Mouse (Mus musculus): ENCODE results near the gene Prdm15. TPM values are rescaled to one million over a fixed set of nuclear protein-coding genes. Genes with fewer than 3 reads are reported as not detected.
A peak's percentile ranks its signal among the peaks of the same experiment; 100 is the strongest.

The Prdm15 gene
- polyA plus RNA-seq, 1 experiment from 2014 or later, result 2.8 TPM

GRCm38 (mm10) chr16:97877502-97877901 is 25.9 kb upstream of the Prdm15 start:
- no peak overlapping the region for H3K27ac ChIP-seq (ENCODE audit: low read length)
- H3K4me3 ChIP-seq (ENCODE audit: low read depth, low read length), result no peak overlapping the region
- no peak overlapping the region for H3K9ac ChIP-seq (replicated peaks; ENCODE audit: low read depth)
- H3K27me3 ChIP-seq (replicated peaks; ENCODE audit: insufficient read depth, low read length), result no peaks in the 10 kb centered on the region
- DNase-seq (ENCODE audit: low spot score) (no peak), ATAC-seq (no peak)
- TF ChIP-seq CTCF (IDR thresholded peaks at IDR 0.05) (no peak), EP300 (IDR thresholded peaks at IDR 0.05) (no peak)
- 90% methylated on average over 3 of the region's 3 CpGs for WGBS
- H3K36me3 ChIP-seq (ENCODE audit: insufficient read depth, low read length), result peaks cover 10% of the 10 kb centered on the region
- no peaks in the 10 kb centered on the region for H3K9me3 ChIP-seq (ENCODE audit: low read length)
- H3K4me1 ChIP-seq (ENCODE audit: insufficient read depth, low read depth, low read length), result no peaks in the 10 kb centered on the region
- H3K4me2 ChIP-seq (replicated peaks; ENCODE audit: low read depth, low read length), result no peak overlapping the region

GRCm38 (mm10) chr16:97875101-97875500 is 23.5 kb upstream of the Prdm15 start:
- H3K4me3 ChIP-seq (ENCODE audit: low read depth, low read length), result no peak overlapping the region
- no peak overlapping the region for H3K4me2 ChIP-seq (replicated peaks; ENCODE audit: low read depth, low read length)
- TF ChIP-seq CTCF (IDR thresholded peaks at IDR 0.05), result no peak
- TF ChIP-seq EP300 (IDR thresholded peaks at IDR 0.05), result no peak
- 95% methylated on average over 4 of the region's 4 CpGs for WGBS
- no peaks in the 10 kb centered on the region for H3K4me1 ChIP-seq (ENCODE audit: insufficient read depth, low read depth, low read length)
- no peak overlapping the region for H3K9ac ChIP-seq (replicated peaks; ENCODE audit: low read depth)
- no peaks in the 10 kb centered on the region for H3K9me3 ChIP-seq (ENCODE audit: low read length)
- H3K36me3 ChIP-seq (ENCODE audit: insufficient read depth, low read length), result peaks cover 14% of the 10 kb centered on the region
- no peaks in the 10 kb centered on the region for H3K27me3 ChIP-seq (replicated peaks; ENCODE audit: insufficient read depth, low read length)
- DNase-seq (ENCODE audit: low spot score), result no peak
- no peak for ATAC-seq
- no peak overlapping the region for H3K27ac ChIP-seq (ENCODE audit: low read length)

DNA sequence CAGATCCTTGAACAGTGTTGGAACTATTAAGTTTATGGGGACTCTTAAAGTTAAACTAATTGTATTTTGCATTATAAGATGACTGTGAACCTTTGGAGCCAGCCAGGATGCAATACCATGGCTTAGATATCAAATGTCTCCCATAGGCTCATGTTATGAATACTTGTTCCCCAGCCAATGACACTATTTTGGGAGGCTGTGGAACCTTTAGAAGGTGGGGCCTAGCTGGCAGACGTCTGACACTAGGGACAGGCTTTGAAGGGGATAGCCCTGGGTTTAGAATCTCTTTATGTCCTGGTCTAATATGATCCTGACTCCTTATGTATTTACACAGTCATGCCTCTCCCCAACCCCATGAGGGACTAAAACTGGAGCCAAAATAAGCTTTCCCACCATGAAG is 22.7 kb upstream of the Prdm15 start:
- TF ChIP-seq EP300 (IDR thresholded peaks at IDR 0.05) (no peak), CTCF (IDR thresholded peaks at IDR 0.05) (no peak)
- Histone ChIP-seq H3K4me3 (ENCODE audit: low read depth, low read length) (no peak overlapping the region), H3K9ac (replicated peaks; ENCODE audit: low read depth) (no peak overlapping the region), H3K4me2 (replicated peaks; ENCODE audit: low read depth, low read length) (no peak overlapping the region), H3K27me3 (replicated peaks; ENCODE audit: insufficient read depth, low read length) (no peaks in the 10 kb centered on the region), H3K4me1 (ENCODE audit: insufficient read depth, low read depth, low read length) (no peaks in the 10 kb centered on the region), H3K27ac (ENCODE audit: low read length) (no peak overlapping the region), H3K36me3 (ENCODE audit: insufficient read depth, low read length) (peaks cover 14% of the 10 kb centered on the region), H3K9me3 (ENCODE audit: low read length) (no peaks in the 10 kb centered on the region)
- ATAC-seq (no peak), DNase-seq (ENCODE audit: low spot score) (no peak)
- 55% methylated on average over 1 of the region's 1 CpGs for WGBS

GRCm38 (mm10) chr16:97872657-97873056 is 21.0 kb upstream of the Prdm15 start:
- TF ChIP-seq EP300 (IDR thresholded peaks at IDR 0.05) (no peak), CTCF (IDR thresholded peaks at IDR 0.05) (no peak)
- no peaks in the 10 kb centered on the region for H3K27me3 ChIP-seq (replicated peaks; ENCODE audit: insufficient read depth, low read length)
- H3K4me3 ChIP-seq (ENCODE audit: low read depth, low read length), result no peak overlapping the region
- H3K36me3 ChIP-seq (ENCODE audit: insufficient read depth, low read length), result peaks cover 18% of the 10 kb centered on the region
- H3K27ac ChIP-seq (ENCODE audit: low read length), result no peak overlapping the region
- H3K9me3 ChIP-seq (ENCODE audit: low read length), result no peaks in the 10 kb centered on the region
- ATAC-seq (peak; percentile 53; the same call in 1 of the 2 replicates), DNase-seq (ENCODE audit: low spot score) (no peak)
- no peak overlapping the region for H3K4me2 ChIP-seq (replicated peaks; ENCODE audit: low read depth, low read length)
- no peak overlapping the region for H3K9ac ChIP-seq (replicated peaks; ENCODE audit: low read depth)
- H3K4me1 ChIP-seq (ENCODE audit: insufficient read depth, low read depth, low read length), result no peaks in the 10 kb centered on the region
- 56% methylated on average over 5 of the region's 5 CpGs for WGBS

DNA sequence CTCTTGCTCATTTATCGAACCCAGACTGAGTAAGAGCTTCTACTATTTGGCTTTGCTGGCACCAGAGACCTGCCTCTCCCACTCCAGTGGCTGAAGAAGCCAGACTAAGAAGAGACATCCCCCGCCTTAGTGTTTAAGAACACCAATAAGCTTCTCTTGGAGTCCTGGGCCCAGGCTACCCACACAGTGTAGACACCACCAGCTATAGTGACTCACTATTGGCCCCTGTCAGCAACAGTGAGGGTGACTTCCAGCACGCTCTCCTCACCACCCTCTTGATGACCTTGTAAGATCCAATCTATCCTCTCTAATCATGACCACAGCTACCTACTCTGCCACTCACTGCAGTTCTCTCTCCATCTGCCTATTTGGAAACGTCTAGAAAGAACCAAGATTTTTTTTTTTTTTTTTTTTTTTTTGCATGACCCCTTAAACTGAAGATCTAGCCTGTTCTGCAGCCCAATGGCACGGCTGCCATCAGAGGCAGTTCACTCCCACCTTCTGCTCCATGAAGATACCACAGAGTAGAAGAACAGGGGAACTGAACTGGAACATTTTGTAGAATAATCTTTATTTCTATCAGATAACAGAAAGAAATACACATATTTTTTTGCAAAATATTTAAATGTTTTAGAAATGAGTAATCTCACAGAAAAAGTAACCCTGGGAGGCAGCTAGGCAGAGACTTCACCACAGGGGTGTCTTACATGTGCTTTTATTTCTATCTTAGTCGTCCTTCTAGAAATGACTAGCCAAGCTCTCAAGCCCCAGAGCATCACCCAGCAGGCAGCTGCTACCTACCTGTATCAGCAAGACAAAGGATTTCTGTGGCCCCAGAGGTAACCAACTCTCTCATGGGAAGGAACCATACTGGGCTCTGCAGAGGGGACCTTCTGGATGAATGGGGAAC is 17.8 kb upstream of the Prdm15 start:
- Histone ChIP-seq H3K4me1 (ENCODE audit: insufficient read depth, low read depth, low read length) (no peaks in the 10 kb centered on the region), H3K27ac (ENCODE audit: low read length) (no peak overlapping the region), H3K9me3 (ENCODE audit: low read length) (no peaks in the 10 kb centered on the region), H3K4me2 (replicated peaks; ENCODE audit: low read depth, low read length) (no peak overlapping the region), H3K27me3 (replicated peaks; ENCODE audit: insufficient read depth, low read length) (no peaks in the 10 kb centered on the region), H3K36me3 (ENCODE audit: insufficient read depth, low read length) (peaks cover 13% of the 10 kb centered on the region; the same call in 1 of the 2 replicates), H3K4me3 (ENCODE audit: low read depth, low read length) (no peak overlapping the region), H3K9ac (replicated peaks; ENCODE audit: low read depth) (no peak overlapping the region)
- TF ChIP-seq EP300 (IDR thresholded peaks at IDR 0.05), result no peak
- TF ChIP-seq CTCF (IDR thresholded peaks at IDR 0.05), result no peak
- ATAC-seq (no peak), DNase-seq (ENCODE audit: low spot score) (no peak)
- 76% methylated on average over 6 of the region's 6 CpGs for WGBS

GRCm38 (mm10) chr16:97863932-97864467 is 12.3 kb upstream of the Prdm15 start:
- TF ChIP-seq EP300 (IDR thresholded peaks at IDR 0.05) (no peak), CTCF (IDR thresholded peaks at IDR 0.05) (no peak)
- H3K27ac ChIP-seq (ENCODE audit: low read length), result no peak overlapping the region
- WGBS, result 73% methylated on average over 3 of the region's 3 CpGs

More at GRCm38 (mm10) chr16:97863932-97864467, 12.3 kb upstream of the Prdm15 start:
- no peaks in the 10 kb centered on the region for H3K4me1 ChIP-seq (ENCODE audit: insufficient read depth, low read depth, low read length)
- DNase-seq (ENCODE audit: low spot score) (no peak), ATAC-seq (no peak)
- no peaks in the 10 kb centered on the region for H3K27me3 ChIP-seq (replicated peaks; ENCODE audit: insufficient read depth, low read length)
- H3K4me3 ChIP-seq (ENCODE audit: low read depth, low read length), result no peak overlapping the region
- H3K36me3 ChIP-seq (ENCODE audit: insufficient read depth, low read length), result peaks cover 4% of the 10 kb centered on the region; the same call in 1 of the 2 replicates
- no peaks in the 10 kb centered on the region for H3K9me3 ChIP-seq (ENCODE audit: low read length)
- H3K9ac ChIP-seq (replicated peaks; ENCODE audit: low read depth), result no peak overlapping the region
- no peak overlapping the region for H3K4me2 ChIP-seq (replicated peaks; ENCODE audit: low read depth, low read length)
